Mouse (Mus musculus) forebrain, embryonic 14.5 days (tissue): ENCODE measurements around the gene Myl6b. TPM values are rescaled to one million over a fixed set of nuclear protein-coding genes. Genes with fewer than 3 reads are reported as not detected.

ENCODE experiments used
- ATAC-seq: fragments of 200-750 bp; cut with Nextera tagmentation; 2 replicates; pipeline ENCODE4 v1.8.0; 2017; ENCODE audit warnings: mild to moderate bottlenecking, moderate library complexity
- DNase-seq: peaks from one replicate; pipeline ENCODE4 v3.0.0-alpha.2; 2015; ENCODE audit warnings: low spot score
- H3K27ac ChIP-seq: fragments of 300-500 bp; sonication (generic); 2 replicates; pipeline ENCODE4 v1.5.1; 2014; ENCODE audit warnings: low read depth, mild to moderate bottlenecking, control low read depth, low read length, moderate library complexity
- H3K27me3 ChIP-seq: fragments of 300-500 bp; sonication (generic); replicated peaks from 2 replicates; pipeline ENCODE4 v1.6.1; 2014; ENCODE audit warnings: low read length, control low read depth, mixed read lengths; ENCODE audit not compliant: control insufficient read depth, insufficient read depth
- H3K36me3 ChIP-seq: fragments of 300-500 bp; sonication (generic); 2 replicates; pipeline ENCODE4 v1.6.1; 2014; ENCODE audit warnings: low read length, control low read depth; ENCODE audit not compliant: control insufficient read depth, insufficient read depth
- H3K4me1 ChIP-seq: fragments of 300-500 bp; sonication (generic); 2 replicates; pipeline ENCODE4 v1.6.1; 2014; ENCODE audit warnings: antibody characterized with exemption, low read length, control low read depth; ENCODE audit not compliant: control insufficient read depth, insufficient read depth
- H3K4me2 ChIP-seq: fragments of 300-500 bp; sonication (generic); 2 replicates; pipeline ENCODE4 v1.6.1; 2014; ENCODE audit warnings: mild to moderate bottlenecking, control low read depth, low read length
- H3K4me3 ChIP-seq: fragments of 300-500 bp; sonication (generic); 2 replicates; pipeline ENCODE4 v1.5.1; 2014; ENCODE audit warnings: low read depth, low read length, control low read depth
- H3K9ac ChIP-seq: fragments of 300-500 bp; sonication (generic); 2 replicates; pipeline ENCODE4 v1.6.1; 2014; ENCODE audit warnings: mild to moderate bottlenecking, low read length, control low read depth, moderate library complexity
- H3K9me3 ChIP-seq: fragments of 300-500 bp; sonication (generic); replicated peaks from 2 replicates; pipeline ENCODE4 v1.6.1; 2016; ENCODE audit warnings: low read length, control low read depth, mixed read lengths; ENCODE audit not compliant: control insufficient read depth
- WGBS: fragments of 180-500 bp; shearing (Covaris S2); extraction: QIAGEN DNeasy Blood & Tissue Kit; methylation state at CpG from one replicate; pipeline ENCODE4 v1.1.7; 2014; 5-methylcytosine and 5-hydroxymethylcytosine counted together
- polyA plus RNA-seq: library from polyadenylated mRNA; unstranded; fragments of >200 nt; fragmentation: Nextera tagmentation; extraction: Ambion mirVana; gene quantifications from 2 replicates; pipeline ENCODE4 v1.2.1, GENCODE M21; 2014

The Myl6b gene
- polyA plus RNA-seq, 1 experiment from 2014 or later, result 4.6 TPM

DNA sequence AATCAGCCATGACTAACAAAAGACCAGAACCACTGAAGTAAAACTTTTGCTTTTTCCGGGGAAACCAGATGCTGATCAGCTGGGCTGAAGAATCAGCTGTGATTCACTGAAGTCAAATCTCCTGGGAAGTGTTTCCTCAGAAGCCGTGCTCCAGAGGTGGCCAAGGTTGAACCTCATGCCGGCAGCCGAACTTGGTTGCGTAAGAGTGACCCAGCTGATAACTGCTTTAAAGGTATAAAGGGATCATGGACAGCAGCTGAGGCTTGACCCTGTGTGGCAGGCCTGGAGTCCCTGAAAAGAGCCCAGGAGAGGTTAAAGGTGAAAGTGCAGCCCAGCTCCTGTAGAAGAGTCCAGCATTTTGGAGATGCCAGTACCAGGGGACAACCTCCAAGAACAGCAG, 3.9 kb upstream of the Myl6b start:
- Histone ChIP-seq H3K9ac (no peak overlapping the region), H3K4me3 (no peak overlapping the region), H3K27ac (no peak overlapping the region), H3K4me2 (no peak overlapping the region), H3K9me3 (no peaks in the 10 kb centered on the region), H3K36me3 (0 out of 2 replicates have a peak, but pooled peaks cover 3% of the 10 kb centered on the region), H3K4me1 (no peaks in the 10 kb centered on the region; the same call in 1 of the 2 replicates), H3K27me3 (no peaks in the 10 kb centered on the region)
- WGBS, result 77% methylated on average over 5 of the region's 5 CpGs
- no peak for ATAC-seq
- no peak for DNase-seq

DNA sequence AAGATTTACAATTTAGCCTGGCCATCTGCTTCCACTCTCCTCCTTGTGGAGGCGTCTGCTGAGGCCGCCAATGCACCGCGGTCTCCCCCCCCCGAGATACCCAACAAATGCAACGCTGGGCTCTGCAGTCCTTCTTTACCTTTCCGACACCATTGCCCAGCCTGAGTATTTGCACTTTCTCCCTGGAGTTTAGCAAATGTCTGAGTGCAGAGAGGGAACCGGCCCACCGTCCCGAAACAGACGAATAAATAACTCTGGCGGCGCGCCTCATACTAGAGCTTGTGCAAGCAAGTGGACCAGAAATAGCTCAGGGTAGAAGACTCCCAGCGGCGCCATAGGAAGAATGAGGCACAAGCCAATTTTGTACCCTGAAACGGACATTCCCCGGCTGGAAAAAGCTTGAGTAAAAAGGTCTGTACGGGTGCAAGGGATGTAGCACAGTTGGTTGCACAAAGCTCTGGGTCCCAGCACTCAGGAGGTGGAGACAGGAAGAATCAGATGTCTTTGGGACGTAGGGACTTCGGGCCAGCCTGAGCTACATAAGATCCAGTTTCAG, 709 bp upstream of the Myl6b start:
- H3K27ac ChIP-seq, result peak overlapping the region; percentile 58; the same call in 1 of the 2 replicates
- peak overlapping the region; percentile 81 for H3K4me2 ChIP-seq
- no peaks in the 10 kb centered on the region for H3K9me3 ChIP-seq
- H3K4me3 ChIP-seq, result peak overlapping the region; percentile 61
- peak; percentile 45 for ATAC-seq
- no peaks in the 10 kb centered on the region for H3K27me3 ChIP-seq
- peak overlapping the region; percentile 64 for H3K9ac ChIP-seq
- WGBS, result 2% methylated on average over 21 of the region's 21 CpGs
- 0 out of 2 replicates have a peak, but pooled peaks cover 3% of the 10 kb centered on the region for H3K36me3 ChIP-seq
- H3K4me1 ChIP-seq, result peaks cover 7% of the 10 kb centered on the region
- DNase-seq, result peak; percentile 45

DNA sequence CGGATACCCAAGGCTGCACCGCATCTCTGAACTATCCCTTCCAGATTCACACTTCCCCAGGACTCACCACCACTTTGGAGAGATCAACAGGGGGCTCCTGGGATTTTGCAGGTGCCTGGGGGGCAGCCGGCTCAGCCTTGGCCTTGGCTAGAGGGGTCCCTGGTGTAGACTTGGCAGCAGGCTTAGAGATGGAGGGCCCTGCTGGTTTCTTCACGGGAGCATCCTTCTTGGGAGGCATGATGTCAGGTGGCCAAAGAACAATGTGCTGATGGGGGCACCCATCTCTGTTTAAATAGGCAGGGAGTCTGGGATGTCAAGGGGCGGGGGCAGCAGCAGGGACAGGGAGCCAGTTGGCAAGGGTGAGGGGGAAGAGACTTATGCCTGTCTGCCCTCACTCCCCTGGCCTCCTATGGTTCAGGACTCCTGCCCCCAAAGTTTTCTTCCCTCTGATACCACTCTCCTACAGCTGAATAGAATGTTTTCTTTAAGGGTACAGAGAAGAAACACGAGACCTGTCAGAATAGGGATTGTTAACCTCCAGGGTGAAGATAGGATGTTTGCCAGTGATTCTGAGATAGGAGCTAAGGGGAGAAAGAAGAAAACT, 1.2 kb downstream of the Myl6b start:
- WGBS, result 40% methylated on average over 6 of the region's 6 CpGs
- H3K4me1 ChIP-seq, result peaks cover 11% of the 10 kb centered on the region
- no peaks in the 10 kb centered on the region for H3K27me3 ChIP-seq
- no peaks in the 10 kb centered on the region for H3K9me3 ChIP-seq
- H3K9ac ChIP-seq, result 0 out of 2 replicates have a peak overlapping the region, but pooled peaks have one; percentile 21
- no peaks in the 10 kb centered on the region for H3K36me3 ChIP-seq
- no peak for DNase-seq
- H3K27ac ChIP-seq, result no peak overlapping the region
- no peak for ATAC-seq
- H3K4me3 ChIP-seq, result no peak overlapping the region
- no peak overlapping the region for H3K4me2 ChIP-seq

DNA sequence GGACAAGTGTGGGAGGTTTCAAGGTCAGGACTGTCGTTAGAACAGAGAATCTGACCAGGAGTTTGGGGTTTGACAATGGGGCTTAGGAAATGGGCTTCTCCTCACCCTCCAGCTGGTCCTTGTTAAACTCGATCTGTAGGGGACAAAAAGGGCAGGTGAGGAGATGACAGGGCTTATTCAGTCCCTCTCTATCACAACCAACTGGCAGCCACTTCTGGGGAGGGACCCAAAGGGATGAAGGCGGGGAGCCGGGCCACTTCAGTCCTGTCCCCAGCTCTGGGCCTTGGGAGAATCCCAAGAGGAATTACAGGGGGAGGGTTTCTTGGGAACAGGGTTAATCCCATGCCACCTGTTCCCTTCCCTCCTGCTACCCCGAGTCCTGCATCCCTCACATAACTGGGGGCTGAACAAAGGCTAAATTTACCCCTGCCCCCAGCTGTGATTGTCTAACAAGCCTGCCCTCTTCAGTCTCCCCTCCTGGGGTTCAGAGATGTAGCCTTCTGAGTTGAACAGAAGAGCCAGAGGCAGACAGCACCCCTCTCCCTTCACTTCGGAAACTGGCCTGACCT, 1.9 kb downstream of the Myl6b start:
- Histone ChIP-seq H3K4me2 (no peak overlapping the region), H3K4me3 (no peak overlapping the region), H3K36me3 (peaks cover 4% of the 10 kb centered on the region), H3K4me1 (peaks cover 12% of the 10 kb centered on the region), H3K27me3 (no peaks in the 10 kb centered on the region), H3K9ac (no peak overlapping the region), H3K9me3 (no peaks in the 10 kb centered on the region), H3K27ac (no peak overlapping the region)
- WGBS, result 35% methylated on average over 6 of the region's 6 CpGs
- no peak for DNase-seq
- no peak for ATAC-seq

DNA sequence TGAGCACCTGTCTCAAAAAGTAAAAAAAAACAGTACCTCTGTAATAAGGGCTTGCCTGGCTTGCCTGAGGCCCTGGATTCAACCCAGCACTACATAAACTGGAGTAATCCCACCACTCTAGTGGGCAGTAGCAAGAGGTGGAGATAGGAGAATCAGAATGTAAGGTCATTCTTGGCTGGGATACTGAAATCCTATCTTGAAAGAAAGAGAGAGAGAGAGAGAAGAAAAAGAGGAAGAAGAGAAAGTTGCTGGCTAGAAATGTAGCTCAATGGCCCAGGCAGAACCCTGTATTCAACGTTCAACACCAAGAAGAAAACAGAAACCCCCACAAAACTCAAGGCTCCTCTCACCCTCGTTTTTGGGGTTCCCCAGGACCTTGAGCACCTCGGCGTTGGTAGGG, 2.6 kb downstream of the Myl6b start:
- WGBS, result 78% methylated on average over 4 of the region's 4 CpGs
- DNase-seq, result no peak
- Histone ChIP-seq H3K36me3 (peaks cover 11% of the 10 kb centered on the region), H3K4me1 (peaks cover 12% of the 10 kb centered on the region), H3K9me3 (no peaks in the 10 kb centered on the region), H3K9ac (no peak overlapping the region), H3K27ac (no peak overlapping the region), H3K4me3 (no peak overlapping the region), H3K4me2 (no peak overlapping the region), H3K27me3 (no peaks in the 10 kb centered on the region)
- ATAC-seq, result no peak

DNA sequence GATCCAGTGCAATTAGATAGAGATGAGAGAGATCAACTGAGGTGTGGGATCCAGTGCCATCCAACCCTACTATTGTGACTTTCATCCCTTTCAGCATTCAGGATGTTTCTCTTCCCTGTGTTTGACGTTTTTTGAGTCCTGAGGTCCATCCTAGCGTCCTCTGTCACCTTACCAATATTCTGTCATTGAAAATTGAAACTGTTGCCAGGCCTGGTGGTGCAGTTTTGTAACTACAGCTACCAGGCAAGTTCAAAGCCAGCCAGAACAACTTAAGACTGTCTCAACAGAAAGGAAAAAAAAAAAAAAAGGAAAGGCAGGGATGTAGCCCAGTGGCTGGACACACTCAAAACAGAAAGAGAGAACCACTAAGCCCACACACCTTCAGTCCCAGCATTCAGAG, 3.2 kb downstream of the Myl6b start:
- 72% methylated on average over 2 of the region's 2 CpGs for WGBS
- Histone ChIP-seq H3K27me3 (no peaks in the 10 kb centered on the region), H3K36me3 (peaks cover 18% of the 10 kb centered on the region), H3K4me3 (no peak overlapping the region), H3K9ac (no peak overlapping the region), H3K4me1 (peaks cover 12% of the 10 kb centered on the region), H3K4me2 (peak overlapping the region; percentile 75; the same call in 1 of the 2 replicates), H3K9me3 (no peaks in the 10 kb centered on the region), H3K27ac (no peak overlapping the region)
- ATAC-seq (no peak), DNase-seq (no peak)

DNA sequence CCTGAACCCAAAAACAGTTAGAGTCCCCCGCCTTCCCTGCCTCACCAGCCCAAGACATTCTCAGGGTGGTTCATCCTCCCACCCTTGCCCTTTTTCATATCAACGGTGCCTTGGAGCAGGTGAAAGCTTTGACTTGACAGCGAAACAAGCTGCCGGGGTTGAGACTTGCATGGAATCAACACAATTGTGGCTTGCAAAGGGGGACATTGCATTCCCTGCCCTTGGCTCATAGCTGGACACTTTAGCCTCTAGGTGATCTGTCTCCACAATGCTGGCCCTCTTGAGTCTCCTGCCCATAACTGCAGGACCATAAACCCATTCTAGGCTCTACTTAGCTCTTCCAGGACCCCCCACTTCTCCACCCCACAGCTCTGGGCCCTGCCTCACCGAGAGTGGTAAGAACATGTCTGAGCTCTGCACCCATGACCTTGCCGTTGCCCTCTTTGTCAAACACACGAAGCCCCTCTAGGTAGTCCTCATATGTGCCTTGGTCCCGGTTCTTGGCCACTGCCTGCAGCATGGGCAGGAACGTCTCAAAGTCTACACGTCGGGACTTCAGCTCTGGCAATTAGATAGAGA, 3.7 kb downstream of the Myl6b start:
- ATAC-seq, result no peak
- no peak for DNase-seq
- Histone ChIP-seq H3K4me3 (peak overlapping the region; percentile 72), H3K4me2 (peak overlapping the region; percentile 75), H3K36me3 (peaks cover 23% of the 10 kb centered on the region), H3K9ac (peak overlapping the region; percentile 83), H3K27ac (peak overlapping the region; percentile 92), H3K27me3 (no peaks in the 10 kb centered on the region), H3K4me1 (peaks cover 12% of the 10 kb centered on the region), H3K9me3 (no peaks in the 10 kb centered on the region)
- 63% methylated on average over 11 of the region's 11 CpGs for WGBS

- Histone ChIP-seq H3K4me2 (peak within 1 kb of the TSS; percentile 75), H3K36me3 (peaks cover 30% of the 10 kb centered on the region), H3K9me3 (no peaks in the 10 kb centered on the region), H3K27ac (peak within 1 kb of the TSS; percentile 92), H3K9ac (peak within 1 kb of the TSS; percentile 83), H3K4me1 (peaks cover 12% of the 10 kb centered on the region), H3K4me3 (peak within 1 kb of the TSS; percentile 72), H3K27me3 (no peaks in the 10 kb centered on the region)
- DNase-seq, result peak; percentile 99
- peak; percentile 95 for ATAC-seq
- under 1% methylated on average over 38 of the region's 45 CpGs for WGBS
Measured at GRCm38 (mm10) chr10:128493695-128494666, 4.5 kb downstream of the Myl6b start, which contains the start of gene Myl6. Myl6 (minus strand) TSS chr10:128494145.
